8 mouse cellular contexts compared by ENCODE assay signal in genomic region chr8:4323917-4324316, GRCm38 (mm10). TPM values are rescaled to one million over a fixed set of nuclear protein-coding genes. Genes with fewer than 3 reads are reported as not detected.
DNase-seq lines count a peak whose midpoint lies in the region; ATAC-seq lines count a peak whose summit lies in the region.

No protein-coding gene starts in this region.

- DNase-seq in liver = peak; percentile 38
- DNase-seq in urinary bladder, postnatal 25 days (ENCODE audit: low spot score) = no peak
- DNase-seq in spleen, postnatal 36 days (ENCODE audit: low spot score in 2 of 2) = no peak
- no peak for DNase-seq in urinary bladder, adult 2 months (ENCODE audit: low spot score)

- peak overlapping the region; percentile 99 for H3K9ac ChIP-seq in stomach, embryonic 14.5 days (replicated peaks; ENCODE audit: low read depth, low read length)

- H3K9me3 ChIP-seq in megakaryocyte, embryonic 14.5 days = no peaks in the 10 kb centered on the region
- no peaks in the 10 kb centered on the region for H3K9me3 ChIP-seq in stomach, embryonic 14.5 days (ENCODE audit: control insufficient read depth, low read depth, low read length)

- H3K27ac ChIP-seq in stomach, embryonic 14.5 days (ENCODE audit: low read length) = no peak overlapping the region

- peaks cover 59% of the 10 kb centered on the region for H3K36me3 ChIP-seq in megakaryocyte, embryonic 14.5 days (replicated peaks; ENCODE audit: low read length)
- peaks cover 41% of the 10 kb centered on the region for H3K36me3 ChIP-seq in stomach, embryonic 14.5 days (ENCODE audit: control insufficient read depth, insufficient read depth, low read length)

- H3K4me3 ChIP-seq in megakaryocyte, embryonic 14.5 days (replicated peaks) = peak overlapping the region; percentile 99
- H3K4me3 ChIP-seq in stomach, embryonic 14.5 days (ENCODE audit: low read depth, low read length) = peak overlapping the region; percentile 99

- no peaks in the 10 kb centered on the region for H3K27me3 ChIP-seq in megakaryocyte, embryonic 14.5 days (replicated peaks)
- H3K27me3 ChIP-seq in stomach, embryonic 14.5 days (ENCODE audit: control insufficient read depth, insufficient read depth, low read length) = no peaks in the 10 kb centered on the region

- peaks cover 77% of the 10 kb centered on the region for H3K4me1 ChIP-seq in megakaryocyte, embryonic 14.5 days
- peaks cover 13% of the 10 kb centered on the region for H3K4me1 ChIP-seq in stomach, embryonic 14.5 days (ENCODE audit: control insufficient read depth, insufficient read depth, low read length)

- under 1% methylated on average over 6 of the region's 6 CpGs for WGBS in stomach, embryonic 14.5 days

- ATAC-seq in megakaryocyte, adult 5-6 weeks (ENCODE audit: poor library complexity, severe bottlenecking) = no peak
- ATAC-seq in erythroblast, adult 5-6 weeks (replicated peaks; ENCODE audit: low FRiP score, poor library complexity, severe bottlenecking) = 0 out of 2 replicates have a peak, but pooled peaks have one; percentile 7
- no peak for ATAC-seq in stomach, embryonic 14.5 days (ENCODE audit: insufficient number of reproducible peaks, insufficient read depth, low FRiP score, low read depth)

- H3K4me2 ChIP-seq in stomach, embryonic 14.5 days (replicated peaks; ENCODE audit: low read depth, low read length) = peak overlapping the region; percentile 96

RNA-seq across cellular contexts. Expression of gene Ccl25, which starts 1.1 kb away (rescaled TPM):
- polyA plus RNA-seq in megakaryocyte, embryonic 14.5 days (2012; ENCODE audit: insufficient read depth, low replicate concordance) = 3.3 TPM in 1 of 2 replicates, not detected in the other
- total RNA-seq in megakaryocyte, adult 5-6 weeks (2015) = 14.0 and 18.8 TPM in 2 replicates
- total RNA-seq in megakaryocyte, adult 5-6 weeks (2017) = 8.9 and 9.5 TPM in 2 replicates
- 14.4 and 15.9 TPM in 2 replicates for total RNA-seq in erythroblast, adult 5-6 weeks (2015; ENCODE audit: low replicate concordance)
- total RNA-seq in erythroblast, adult 5-6 weeks (2017; ENCODE audit: low replicate concordance) = 7.4 and 12.0 TPM in 2 replicates
- 17.0 and 17.2 TPM in 2 replicates for polyA plus RNA-seq in stomach, embryonic 14.5 days (2014; fragmentation: Nextera tagmentation; extraction: Ambion mirVana)
- polyA plus RNA-seq in urinary bladder, adult 2 months (2012; rRNA removed) = 6.6 and 8.2 TPM in 2 replicates

RNA-seq across cellular contexts. Expression of gene Elavl1, which starts 1.3 kb away (rescaled TPM):
- 25.6 and 41.2 TPM in 2 replicates for polyA plus RNA-seq in megakaryocyte, embryonic 14.5 days (2012; ENCODE audit: insufficient read depth, low replicate concordance)
- total RNA-seq in megakaryocyte, adult 5-6 weeks (2015) = 86.6 and 92.7 TPM in 2 replicates
- total RNA-seq in megakaryocyte, adult 5-6 weeks (2017) = 46.0 and 59.2 TPM in 2 replicates
- 22.3 and 28.2 TPM in 2 replicates for total RNA-seq in erythroblast, adult 5-6 weeks (2015; ENCODE audit: low replicate concordance)
- 17.0 and 26.2 TPM in 2 replicates for total RNA-seq in erythroblast, adult 5-6 weeks (2017; ENCODE audit: low replicate concordance)
- 224 and 239 TPM in 2 replicates for polyA plus RNA-seq in stomach, embryonic 14.5 days (2014; fragmentation: Nextera tagmentation; extraction: Ambion mirVana)
- 61.6 and 65.9 TPM in 2 replicates for polyA plus RNA-seq in urinary bladder, adult 2 months (2012; rRNA removed)

RNA-seq across cellular contexts. Expression of gene Timm44, which starts 48.2 kb away (rescaled TPM):
- 14.2 and 43.5 TPM in 2 replicates for polyA plus RNA-seq in megakaryocyte, embryonic 14.5 days (2012; ENCODE audit: insufficient read depth, low replicate concordance)
- 42.1 and 45.2 TPM in 2 replicates for total RNA-seq in megakaryocyte, adult 5-6 weeks (2015)
- total RNA-seq in megakaryocyte, adult 5-6 weeks (2017) = 60.3 and 68.0 TPM in 2 replicates
- 11.7 and 24.2 TPM in 2 replicates for total RNA-seq in erythroblast, adult 5-6 weeks (2015; ENCODE audit: low replicate concordance)
- total RNA-seq in erythroblast, adult 5-6 weeks (2017; ENCODE audit: low replicate concordance) = 19.4 and 31.6 TPM in 2 replicates
- polyA plus RNA-seq in stomach, embryonic 14.5 days (2014; fragmentation: Nextera tagmentation; extraction: Ambion mirVana) = 80.7 and 81.1 TPM in 2 replicates
- polyA plus RNA-seq in urinary bladder, adult 2 months (2012; rRNA removed) = 66.5 and 76.2 TPM in 2 replicates
